Mouse (Mus musculus): ENCODE results near the gene Sh3rf3. TPM values are rescaled to one million over a fixed set of nuclear protein-coding genes. Genes with fewer than 3 reads are reported as not detected.

Sh3rf3 gene
- total RNA-seq, 1 experiment from 2014 or later: 0.82 TPM

DNA sequence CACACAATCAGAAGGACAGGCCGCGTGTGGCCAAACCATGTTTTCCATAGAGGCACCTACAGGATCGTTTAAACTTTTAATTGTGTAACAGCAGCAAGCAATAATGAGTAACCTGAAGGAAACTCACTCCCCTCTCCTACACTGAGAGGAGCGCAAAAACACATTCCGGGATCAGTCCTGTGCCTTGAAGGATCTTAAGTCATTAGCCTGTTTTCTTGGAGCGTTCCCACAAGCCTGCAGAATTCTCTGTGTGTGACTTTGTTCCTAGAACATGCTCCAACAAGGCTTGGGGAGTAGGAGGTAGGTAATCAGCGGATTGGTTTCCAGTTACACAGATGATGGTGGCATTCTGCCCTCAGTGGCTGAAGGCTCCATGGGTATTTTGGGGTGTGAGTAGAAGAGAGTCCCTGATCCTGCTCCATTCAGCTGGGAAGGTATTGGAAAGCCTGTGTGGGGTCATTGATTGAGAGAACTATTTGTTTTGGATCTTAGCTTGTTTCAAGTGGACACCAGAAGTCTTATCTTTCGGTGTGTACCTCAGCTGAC is 108.6 kb downstream of the Sh3rf3 start:
- DNase-seq: no peak

DNA sequence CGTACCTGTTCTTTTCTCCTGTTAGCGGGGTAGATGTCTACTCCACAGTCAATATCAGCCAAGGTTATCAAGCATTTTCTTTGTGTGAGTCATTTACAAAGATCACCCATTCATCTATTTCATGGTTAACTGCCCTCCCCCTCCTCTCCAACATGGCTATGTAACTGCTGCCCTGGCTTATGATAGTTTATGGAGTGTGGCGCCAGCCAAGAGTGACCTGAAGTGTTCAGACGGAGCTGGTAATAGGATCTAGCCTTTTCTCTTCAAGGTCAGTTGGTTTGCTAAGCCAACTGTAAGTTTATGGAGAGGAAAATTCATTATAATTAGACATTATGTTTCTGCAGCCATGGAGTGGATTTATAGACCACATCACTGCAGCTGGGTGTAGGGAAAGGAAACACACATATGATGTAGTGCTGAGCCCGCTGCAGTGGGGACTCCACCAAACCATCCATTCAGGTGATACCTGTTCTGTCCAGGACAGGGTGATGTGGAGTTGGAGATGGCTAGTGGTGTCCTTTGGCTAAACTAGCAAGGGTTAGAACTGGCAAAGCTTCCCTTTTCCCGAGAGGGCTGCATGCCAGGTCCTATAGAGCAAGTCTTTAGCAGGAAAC is 109.2 kb downstream of the Sh3rf3 start:
- no peak for DNase-seq

DNA sequence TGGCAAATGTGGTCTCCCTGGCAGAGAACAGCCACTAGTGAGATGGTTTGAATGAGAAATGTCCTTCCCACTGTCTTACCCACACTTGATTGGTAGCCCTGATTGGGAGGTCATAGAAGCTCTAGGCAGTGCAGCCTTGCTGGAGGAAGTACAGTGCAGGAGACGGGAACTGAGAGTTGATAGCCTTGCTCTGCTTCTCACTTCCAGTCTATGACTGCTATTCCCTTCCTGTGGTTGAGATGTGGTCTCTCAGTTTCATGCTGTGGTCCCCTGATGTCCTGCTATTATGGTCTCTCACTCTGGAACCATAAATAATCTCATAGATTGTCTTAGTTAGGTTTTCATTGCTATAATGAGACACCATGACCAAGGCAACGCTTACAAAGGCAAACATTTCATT is 109.8 kb downstream of the Sh3rf3 start:
- DNase-seq: no peak

DNA sequence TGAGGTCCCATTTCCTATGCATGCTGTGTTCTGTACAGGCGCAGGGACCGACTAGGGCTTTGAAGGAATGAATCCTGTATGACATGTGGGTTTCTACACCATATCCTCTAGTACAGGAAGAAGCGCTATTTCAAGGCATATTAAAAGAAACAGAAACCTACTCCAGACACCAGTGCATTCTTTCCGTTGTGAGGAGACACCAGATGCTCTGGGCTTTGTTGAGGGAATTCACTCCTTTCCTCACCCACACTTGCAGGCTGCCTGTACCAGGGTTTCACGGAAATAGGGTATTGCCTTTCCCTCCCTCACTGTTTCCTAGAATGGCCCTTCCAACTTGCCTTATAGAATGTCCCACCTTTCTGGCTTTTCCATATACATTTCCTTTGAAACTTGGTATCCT is 113.4 kb downstream of the Sh3rf3 start:
- no peak for DNase-seq

DNA sequence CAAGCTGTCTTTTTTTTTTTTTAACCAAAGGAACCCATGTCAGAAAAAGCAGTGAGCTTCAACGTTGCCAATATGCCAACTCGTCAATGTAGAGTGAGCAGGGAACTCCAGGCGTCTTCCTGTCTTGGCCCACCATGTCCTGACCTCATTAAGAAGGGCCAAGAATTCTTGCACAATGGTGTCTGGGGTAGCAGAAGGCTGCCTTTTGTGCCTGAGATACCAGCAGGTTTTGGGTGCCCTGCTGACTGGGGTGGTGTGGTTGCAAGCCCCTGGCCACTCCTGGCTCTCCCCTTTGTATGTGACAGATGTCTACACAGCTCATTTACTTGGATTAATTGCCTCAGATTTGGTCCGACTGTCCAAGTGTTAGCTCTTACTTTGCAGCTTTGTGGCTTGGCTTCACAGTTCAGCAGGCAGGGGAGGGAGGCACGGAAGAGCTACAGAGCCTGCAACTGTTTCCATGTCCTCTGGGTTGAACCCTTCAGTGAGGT is 115.8 kb downstream of the Sh3rf3 start:
- DNase-seq: no peak

DNA sequence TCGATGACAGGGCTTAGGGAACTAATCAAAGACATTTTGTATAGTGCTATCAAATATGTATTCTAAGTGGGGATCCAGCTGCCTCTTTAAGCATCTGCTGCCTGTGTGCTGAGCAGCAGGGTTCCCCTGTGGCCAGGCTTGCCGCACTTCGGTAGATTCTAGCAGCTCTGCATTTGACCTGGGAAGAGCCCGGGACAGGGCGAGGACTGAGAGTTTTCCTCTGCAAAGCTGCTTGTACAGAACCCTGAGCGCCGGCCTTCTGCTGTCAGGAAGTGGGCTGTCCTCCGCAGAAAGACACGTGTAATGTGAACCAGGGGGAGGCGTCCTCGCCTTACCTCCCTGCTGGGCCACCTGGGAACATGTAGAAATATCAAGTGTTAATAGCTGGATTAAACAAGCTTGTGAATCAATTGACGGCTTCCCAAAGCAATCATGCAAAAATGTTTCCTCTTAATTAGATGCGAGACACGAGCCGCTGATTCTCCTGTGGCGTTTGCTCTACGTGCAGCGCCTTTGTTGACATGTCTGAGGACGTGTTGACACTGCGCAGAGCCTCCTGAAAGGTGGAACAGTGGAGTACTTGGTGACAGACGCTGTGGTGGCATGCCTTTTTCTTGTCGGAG is 119.1 kb downstream of the Sh3rf3 start:
- no peak for DNase-seq

DNA sequence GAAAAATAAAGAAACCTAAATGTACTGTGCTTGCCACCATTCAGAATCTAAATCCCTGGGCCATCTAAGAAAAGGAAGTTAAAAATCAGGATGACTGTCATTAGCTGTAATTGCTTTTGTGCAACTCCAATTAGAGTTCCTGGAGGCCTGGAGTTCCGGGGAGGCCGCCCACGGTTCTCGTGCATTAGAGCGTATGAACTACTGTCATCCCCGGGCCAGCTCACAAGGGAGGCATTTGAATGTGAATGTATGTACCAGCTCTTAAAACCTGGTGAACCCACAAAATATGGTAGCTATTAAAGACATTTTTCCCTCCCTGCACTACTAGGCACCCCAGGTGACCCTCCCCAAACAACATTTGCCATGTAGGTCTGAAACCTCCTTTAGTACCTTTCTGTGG is 122.4 kb downstream of the Sh3rf3 start:
- no peak for DNase-seq

DNA sequence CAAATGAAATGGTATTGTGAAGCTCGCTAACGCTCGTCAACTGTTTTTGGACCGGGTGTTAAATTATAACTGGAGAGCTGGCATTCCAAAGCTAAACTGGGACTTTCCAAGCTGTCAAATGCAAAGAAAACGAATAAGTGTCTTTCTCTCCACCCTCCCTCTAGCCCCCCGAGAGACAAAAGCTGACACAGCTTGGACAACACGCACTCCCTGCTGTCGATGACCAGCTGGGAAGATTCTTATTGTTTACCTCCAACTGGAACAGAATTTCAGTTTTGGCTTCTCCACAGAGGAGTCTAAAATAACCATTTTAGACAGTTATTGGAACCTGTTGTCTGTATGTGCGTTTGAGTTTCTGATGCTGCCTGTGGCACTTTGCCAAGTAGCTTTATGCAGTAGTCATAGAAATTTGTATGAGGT is 123.3 kb downstream of the Sh3rf3 start:
- no peak for DNase-seq

DNA sequence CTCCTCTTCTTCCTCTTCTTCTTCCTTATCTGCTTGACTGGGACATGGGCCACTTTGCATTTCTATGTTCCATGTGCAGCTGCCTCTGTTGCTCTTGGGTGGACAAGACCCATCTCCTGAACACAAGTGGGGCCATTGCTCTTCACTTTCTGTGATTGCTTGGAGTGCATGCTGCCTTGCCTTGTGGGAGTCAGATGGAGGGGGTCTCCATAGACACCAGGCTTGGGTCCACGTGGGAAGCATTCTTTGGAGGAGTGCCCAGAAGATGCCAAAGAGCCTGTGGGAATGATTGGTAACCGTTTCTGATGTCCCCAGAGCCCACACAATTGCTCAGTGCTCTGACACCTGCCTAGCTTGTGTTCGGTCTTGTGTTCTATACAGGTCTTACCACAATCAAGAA is 124.4 kb downstream of the Sh3rf3 start:
- no peak for DNase-seq

DNA sequence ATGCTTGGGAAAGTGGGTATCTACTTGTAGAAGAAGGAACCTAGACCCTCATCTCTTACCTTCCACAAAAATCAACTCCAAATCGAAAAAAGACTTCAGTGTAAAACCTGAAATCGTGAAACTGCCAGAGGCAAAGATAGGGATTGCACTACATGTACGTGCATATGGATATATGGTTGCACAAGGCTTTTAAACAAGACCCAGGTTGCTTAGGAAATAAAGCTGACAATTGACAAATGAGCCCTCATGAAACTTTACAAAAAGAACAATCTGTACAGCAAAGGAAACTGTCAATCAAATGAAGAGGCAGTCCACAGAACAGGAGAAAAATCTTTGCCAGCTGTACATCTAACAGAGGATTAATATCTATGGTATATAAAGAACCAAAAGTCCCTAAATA is 129.7 kb downstream of the Sh3rf3 start:
- no peak for DNase-seq

DNA sequence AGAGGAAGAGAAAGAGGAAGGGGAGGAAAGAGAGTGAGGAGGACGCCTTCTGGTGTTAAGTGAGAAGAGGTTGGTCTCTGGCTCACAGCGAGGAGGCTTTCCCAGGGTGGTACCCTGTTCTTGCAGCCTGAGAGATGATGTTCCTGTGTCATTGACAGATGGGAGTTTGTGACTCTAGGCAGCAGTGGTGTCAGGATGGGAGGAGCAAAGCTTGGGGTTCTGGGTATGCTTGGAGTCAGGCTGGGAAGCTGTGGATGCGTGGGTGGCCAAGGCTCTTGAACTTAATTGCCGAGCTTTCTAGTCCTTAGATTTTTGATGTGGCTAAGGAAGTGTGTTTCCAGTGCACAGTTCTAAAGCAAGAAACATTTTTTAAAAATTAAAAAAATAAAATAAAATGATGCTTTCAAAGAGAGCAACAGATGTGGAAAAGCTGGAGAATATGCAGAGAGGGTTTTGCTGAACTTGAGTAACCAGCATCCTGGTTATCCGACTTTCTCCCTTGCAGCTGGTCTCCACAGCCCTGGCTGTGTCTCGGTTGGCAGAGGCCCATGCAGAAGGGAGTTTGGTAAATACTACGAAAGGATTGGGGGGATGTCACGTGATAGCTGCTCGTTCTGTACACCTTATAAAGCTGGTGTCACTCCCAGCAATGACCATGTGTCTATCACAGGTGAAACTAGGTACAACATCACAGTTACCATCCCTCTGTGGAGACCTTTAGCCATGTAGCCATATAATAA is 130.7 kb downstream of the Sh3rf3 start:
- no peak for DNase-seq

DNA sequence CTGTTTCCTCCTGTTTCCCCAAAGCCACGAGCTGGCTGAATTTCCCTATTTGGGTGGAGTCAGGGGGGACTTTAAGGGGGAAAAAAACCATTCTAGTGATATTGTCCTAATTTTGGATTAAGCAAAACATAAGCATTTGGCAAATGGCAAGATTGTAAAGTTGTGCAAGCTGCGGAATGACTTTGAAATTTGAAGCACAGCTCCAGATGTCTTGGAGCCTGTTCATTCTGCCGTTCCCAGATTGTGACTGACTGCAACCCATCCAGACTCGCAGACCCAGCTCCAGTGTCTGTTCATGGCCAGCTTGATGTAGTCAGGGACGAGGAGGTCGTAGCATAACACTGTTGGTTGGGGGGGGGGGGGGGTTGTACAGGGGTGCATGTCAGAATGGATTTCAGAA is 131.8 kb downstream of the Sh3rf3 start:
- no peak for DNase-seq

DNA sequence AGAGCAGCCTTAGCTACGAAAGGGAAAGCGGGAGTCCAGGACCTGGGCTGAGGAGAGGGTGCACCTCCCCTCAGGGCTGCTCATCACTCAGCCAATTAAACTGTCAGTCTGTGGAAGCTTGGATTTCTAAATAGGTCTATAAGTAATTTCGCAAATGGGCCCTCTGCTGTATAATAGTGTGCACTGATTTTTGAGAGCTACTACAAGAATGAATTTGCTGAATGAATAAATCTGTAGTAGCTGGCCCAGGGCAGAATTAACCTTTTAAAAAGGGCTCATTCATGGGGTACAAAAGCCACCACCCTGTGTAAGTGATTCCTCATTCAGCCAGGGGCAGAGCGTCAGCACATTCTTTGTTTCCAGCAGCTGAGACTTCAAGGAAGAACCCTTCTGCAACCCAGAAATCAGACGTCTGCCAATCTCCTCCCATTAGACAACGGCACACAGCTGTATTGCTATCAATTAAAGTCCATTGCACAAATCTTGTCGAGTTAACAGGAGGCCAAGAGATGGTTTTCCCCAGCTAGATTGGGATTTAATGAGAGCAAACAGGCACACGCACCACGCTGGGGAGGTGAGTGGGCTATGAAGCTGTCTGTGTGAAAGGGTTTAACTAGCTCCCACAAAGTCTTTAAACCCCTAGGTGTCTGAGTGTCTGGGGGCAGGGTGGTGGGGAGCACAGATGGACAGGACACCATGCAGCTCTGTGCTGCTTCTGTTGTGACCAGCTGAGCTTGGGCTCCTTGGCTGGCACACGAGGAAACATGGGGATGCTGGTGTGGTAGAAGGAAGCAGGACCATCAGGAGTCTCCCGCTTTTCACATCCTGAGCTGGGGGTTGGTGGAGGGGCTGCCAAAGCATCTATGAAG is 136.8 kb downstream of the Sh3rf3 start:
- DNase-seq: no peak

DNA sequence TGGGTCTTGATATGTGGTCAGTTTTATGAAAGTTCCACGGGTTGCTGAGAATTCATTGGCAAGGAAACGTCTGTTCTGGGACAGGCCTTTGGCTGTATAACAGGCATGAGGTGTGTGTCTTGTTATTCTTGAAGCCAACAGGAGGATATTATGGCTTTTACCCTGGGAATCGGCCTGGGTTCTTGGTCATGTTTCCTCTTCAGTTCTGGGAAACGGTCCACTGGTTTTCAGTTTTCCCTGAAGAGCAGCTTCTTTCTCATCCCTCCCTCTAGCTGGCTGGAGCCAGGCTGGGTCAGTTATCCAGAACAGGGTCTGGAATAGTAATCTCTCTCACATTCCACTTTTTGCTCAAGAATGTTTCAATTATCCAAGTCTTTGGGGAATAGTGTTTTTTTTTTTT is 147.0 kb downstream of the Sh3rf3 start:
- DNase-seq: no peak

DNA sequence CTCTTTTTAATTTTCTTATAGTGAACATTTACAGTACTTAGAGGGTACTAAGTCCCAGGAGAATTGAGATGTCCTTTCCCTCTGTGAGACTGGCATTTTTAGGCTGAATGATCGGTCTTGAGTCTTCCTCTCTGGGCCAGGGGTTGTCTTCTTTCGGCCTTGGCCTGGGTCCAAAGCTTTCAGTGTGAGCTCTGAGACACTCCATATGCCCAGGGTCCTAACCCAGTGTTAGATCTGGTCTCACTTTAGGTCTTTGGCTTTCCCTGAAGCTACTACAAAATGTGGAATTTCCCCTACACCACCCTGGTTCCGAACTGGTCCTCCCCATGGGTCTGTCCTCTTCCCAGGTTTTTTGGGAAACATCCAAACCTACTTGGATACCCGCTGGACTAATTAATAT is 155.1 kb downstream of the Sh3rf3 start:
- no peak for DNase-seq

DNA sequence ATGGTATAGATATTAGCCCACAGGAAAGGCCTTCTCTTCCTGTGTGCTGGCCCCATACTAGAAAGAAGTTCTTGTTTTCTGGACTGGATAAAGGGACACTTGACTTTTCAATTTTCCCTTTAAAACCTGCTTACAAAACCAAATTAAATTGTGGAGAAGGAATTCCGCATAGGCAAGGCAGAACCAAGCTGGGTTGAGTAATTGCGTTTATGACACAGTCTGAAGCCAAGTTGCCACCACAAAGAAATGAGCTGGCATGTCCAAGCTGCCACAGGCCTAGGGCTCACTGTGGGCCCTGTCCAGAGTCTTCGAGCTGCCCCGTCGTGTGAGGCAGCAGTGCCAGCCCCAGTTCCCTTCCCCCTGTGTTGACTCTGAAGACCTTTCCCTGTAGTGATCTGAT is 156.2 kb downstream of the Sh3rf3 start:
- no peak for DNase-seq

DNA sequence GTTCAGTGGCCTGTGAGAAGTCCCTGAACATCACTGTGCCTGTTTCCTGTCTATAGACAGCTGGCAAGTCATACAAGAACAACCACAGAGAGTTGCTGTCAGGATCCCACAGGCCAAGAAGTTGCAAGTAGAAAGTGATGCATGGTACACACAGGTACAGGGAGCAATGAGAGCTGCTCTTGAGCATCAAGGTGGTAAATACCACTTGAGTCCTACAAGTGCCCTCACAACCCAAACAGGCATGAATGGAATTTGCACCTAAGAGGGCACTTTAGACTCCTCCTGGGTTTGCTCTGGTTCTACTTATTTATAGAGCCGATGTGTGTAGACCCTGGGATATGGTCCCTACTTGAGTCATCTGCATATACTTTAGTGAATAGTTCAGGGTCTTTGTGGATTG is 159.0 kb downstream of the Sh3rf3 start:
- no peak for DNase-seq

DNA sequence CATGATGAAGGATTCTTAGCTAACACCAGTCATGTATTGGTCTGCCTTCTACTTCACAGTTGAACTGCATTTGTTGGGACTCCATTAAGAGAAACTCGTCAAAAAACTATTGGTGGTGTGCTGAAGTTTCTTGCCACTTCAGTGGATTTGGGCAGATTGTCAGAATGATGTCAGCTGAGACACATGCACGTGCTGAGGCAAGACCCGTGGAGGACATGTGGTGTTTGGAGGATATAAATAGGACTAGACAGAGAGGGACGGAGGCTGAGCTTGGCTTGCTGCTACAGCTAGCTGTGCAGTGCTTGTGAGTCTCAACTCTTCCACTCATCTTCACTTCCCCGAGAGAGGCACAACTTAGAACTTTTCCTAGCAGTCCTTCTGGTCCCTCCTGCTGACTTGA is 161.0 kb downstream of the Sh3rf3 start:
- no peak for DNase-seq

DNA sequence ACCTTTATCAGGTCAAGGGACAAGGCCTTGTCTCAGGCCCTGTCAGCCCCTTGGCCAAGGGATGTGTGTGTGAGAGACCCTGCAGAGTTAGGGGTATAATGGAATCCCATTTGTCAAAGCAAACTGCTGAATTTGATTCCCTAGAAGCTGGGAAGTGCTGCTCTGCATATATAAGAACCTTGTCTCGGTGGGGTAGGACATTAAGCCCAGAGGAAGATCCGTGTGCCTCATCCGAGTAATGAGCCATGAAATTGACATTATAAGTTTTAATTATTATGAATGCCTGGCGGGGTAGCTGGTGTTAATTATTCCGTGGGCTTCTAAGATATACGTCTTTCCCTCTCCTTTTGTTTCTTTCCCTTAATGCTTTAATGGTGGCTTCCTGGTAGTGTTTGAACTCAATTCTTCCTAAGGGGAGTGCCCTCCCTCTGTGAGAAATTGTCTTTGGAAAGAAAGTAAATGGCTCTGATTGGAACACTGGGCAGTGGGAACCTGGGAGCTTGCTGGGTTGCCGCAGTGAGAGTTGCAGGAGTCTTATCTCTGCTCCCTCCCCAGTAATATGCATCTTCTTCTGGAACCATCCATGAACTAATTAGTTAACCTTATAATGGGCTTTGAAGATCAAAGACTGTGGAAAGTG is 166.3 kb downstream of the Sh3rf3 start:
- no peak for DNase-seq

DNA sequence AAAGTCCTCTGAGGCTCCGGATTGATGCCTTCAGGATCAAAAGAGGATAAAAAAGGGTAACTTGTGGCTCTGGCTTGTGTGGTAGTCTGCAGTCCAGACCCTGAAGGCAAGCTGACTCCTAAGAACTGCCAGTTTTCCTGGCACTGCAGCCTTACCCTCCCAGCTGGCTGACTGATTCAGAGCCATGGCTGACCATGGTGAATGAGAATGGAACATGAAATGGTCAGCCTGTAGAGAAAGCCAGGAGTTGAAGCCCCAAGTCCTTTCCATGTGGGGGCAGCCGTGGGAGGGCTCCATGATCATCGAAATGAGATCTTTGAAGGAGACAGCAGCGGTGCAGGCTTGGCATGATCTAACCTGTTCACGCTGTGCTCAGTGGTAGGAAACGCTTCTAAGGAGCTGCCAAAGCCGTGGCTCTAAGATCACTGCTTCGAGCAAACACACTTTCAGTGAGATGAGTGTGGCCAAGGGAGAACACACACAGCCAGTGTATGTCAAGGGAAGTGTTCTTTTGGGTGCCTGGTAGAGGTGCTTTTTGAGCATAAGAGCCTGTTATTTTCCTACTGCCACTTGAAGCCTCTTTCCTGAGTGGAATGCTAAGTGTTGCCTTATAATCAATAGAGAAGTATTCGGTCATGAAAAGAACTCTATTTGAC is 168.6 kb downstream of the Sh3rf3 start:
- no peak for DNase-seq

DNA sequence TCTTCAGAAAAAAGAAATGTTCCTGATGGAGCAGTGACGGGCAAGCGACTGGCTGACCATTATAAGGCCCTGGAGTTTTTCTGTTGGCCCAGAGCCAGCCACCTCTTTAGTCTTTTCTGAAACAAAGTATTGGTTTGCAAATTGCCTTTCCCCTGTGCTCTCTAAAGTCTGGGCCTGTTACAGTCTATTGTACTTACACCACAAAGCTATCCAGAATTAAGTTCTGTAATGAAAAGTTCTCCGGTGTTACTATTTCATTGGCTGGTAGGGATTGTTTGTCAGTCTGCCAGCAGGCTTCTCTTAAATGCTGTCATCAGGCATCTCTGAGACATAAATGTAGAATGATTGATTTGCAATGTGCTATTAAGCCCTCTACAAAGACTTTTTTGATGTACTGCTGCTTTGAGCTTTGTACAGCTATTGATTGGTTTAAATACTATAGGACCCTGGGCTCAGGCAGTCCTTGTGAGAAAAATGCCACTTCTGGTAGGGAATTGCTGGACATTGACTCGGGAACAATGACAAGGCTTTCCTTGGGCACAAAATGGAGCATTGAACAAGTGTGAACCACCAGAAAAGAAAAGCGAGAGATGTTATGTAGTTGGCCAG is 169.5 kb downstream of the Sh3rf3 start:
- DNase-seq: no peak
